Mouse (Mus musculus) C2C12 (cell line): Measurements from ENCODE around the gene Plcg2.

ENCODE experiments used
- CTCF ChIP-seq: IDR thresholded peaks from one replicate; pipeline ENCODE4 v1.5.1; 2011; ENCODE audit not compliant: control insufficient read depth, insufficient read depth, insufficient read length
- USF1 ChIP-seq: IDR thresholded peaks from one replicate; pipeline ENCODE4 v1.6.1; 2011; ENCODE audit warnings: low read depth, mild to moderate bottlenecking, control low read depth, moderate library complexity

DNA sequence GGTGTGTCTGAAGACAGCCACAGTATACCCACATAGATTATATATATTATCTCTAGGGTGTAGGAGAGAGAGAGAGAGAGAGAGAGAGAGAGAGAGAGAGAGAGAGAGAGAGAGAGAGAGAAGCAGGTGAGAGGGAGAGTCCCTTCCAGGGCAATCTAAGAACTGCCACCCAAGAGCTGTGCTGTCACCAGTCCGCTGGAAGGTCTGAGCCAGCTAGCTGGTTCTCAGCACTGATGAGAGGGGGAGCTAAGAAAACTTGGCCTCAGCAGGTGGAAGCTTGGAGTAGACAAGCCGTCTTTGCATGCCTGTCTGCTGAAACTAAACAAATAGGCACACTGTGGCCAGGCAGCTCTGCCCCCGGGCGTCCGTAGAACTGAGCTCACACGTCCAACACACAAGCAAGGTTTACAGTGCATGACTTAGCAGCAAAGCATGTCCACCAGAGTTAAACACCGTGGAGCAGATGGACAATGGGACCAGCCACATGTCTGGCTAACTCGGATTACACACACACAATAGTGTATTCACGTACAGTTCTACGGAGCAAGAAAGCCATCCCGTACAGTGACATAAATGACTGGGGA, 35.3 kb upstream of the Plcg2 start:
- no peak for TF ChIP-seq USF1
- TF ChIP-seq CTCF = no peak
